Mouse (Mus musculus) small intestine, adult 2 months (tissue): ENCODE results near the gene Svop.

Experiments used
- CTCF ChIP-seq: fragments of 200-500 bp; IDR thresholded peaks from 2 replicates; pipeline ENCODE4 v1.5.1; 2012; ENCODE audit warnings: low read depth, mild to moderate bottlenecking, control low read depth, inconsistent platforms, low read length, moderate library complexity, mixed read lengths; ENCODE audit not compliant: insufficient replicate concordance, insufficient read length; ENCODE audit errors: extremely low read depth
- POLR2A ChIP-seq: fragments of 200-500 bp; IDR thresholded peaks from 2 replicates; pipeline ENCODE4 v1.6.1; 2012; ENCODE audit warnings: low read depth, mild to moderate bottlenecking, control low read depth, inconsistent platforms, low read length, moderate library complexity

DNA sequence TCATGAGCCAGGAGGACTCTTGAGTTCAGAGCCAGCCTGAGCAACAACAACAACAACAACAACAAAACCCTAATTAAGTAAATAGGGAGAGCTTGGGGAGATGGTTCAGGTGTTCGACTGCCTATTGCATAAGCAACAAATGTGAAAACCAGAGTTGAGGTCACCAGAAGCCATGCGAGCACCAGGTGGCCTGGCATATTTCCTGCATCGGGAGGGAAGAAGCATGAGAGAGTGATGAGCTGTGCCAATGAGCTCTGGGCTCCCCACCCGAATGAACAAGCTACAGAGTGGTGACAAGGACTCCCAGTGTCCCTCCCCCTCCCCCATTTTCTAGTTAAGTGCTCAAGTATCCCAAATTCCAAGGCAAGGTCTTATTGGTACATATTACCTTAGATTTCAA lies 10.5 kb upstream of the Svop start:
- no peak for TF ChIP-seq POLR2A
- TF ChIP-seq CTCF: no peak
